Mouse (Mus musculus): ENCODE data around the gene Nr2c2ap. TPM values are rescaled to one million over a fixed set of nuclear protein-coding genes. Genes with fewer than 3 reads are reported as not detected.
A peak's percentile ranks its signal among the peaks of the same experiment; 100 is the strongest.

Nr2c2ap gene
- total and polyA plus RNA-seq, 2 experiments from 2014 or later: 5.4 to 42.1 TPM

- Histone ChIP-seq H3K4me2 (ENCODE audit: low read depth, low read length, poor library complexity, severe bottlenecking) (no peak overlapping the region), H3K27ac (ENCODE audit: low read depth, low read length) (no peak overlapping the region), H3K4me1 (ENCODE audit: insufficient read depth, low read length) (peaks cover 37% of the 10 kb centered on the region), H3K36me3 (ENCODE audit: insufficient read depth, low read length) (no peaks in the 10 kb centered on the region), H3K9me3 (ENCODE audit: low read length) (no peaks in the 10 kb centered on the region), H3K27me3 (ENCODE audit: insufficient read depth, low read length) (peaks cover 47% of the 10 kb centered on the region), H3K4me3 (ENCODE audit: low read depth, low read length) (no peak overlapping the region), H3K9ac (replicated peaks; ENCODE audit: low read length, poor library complexity, severe bottlenecking) (no peak overlapping the region)
- WGBS: 6% methylated on average over 7 of the region's 7 CpGs
- no peak for ATAC-seq (ENCODE audit: low FRiP score)
- DNase-seq (ENCODE audit: low spot score): no peak
- TF ChIP-seq CTCF (IDR thresholded peaks at IDR 0.05): no peak
These were observed 43.9 kb upstream of the Nr2c2ap start for GRCm38 (mm10) chr8:70087237-70087636.

GRCm38 (mm10) chr8:70087836-70088650 lies 43.1 kb upstream of the Nr2c2ap start:
- Histone ChIP-seq H3K36me3 (ENCODE audit: insufficient read depth, low read length) (no peaks in the 10 kb centered on the region), H3K9ac (replicated peaks; ENCODE audit: low read length, poor library complexity, severe bottlenecking) (peak overlapping the region; percentile 55), H3K9me3 (ENCODE audit: low read length) (no peaks in the 10 kb centered on the region), H3K4me1 (ENCODE audit: insufficient read depth, low read length) (peaks cover 36% of the 10 kb centered on the region), H3K4me3 (ENCODE audit: low read depth, low read length) (peak overlapping the region; percentile 36), H3K4me2 (ENCODE audit: low read depth, low read length, poor library complexity, severe bottlenecking) (peak overlapping the region; percentile 71), H3K27ac (ENCODE audit: low read depth, low read length) (no peak overlapping the region), H3K27me3 (ENCODE audit: insufficient read depth, low read length) (peaks cover 39% of the 10 kb centered on the region)
- DNase-seq (ENCODE audit: low spot score) (peak; percentile 64), ATAC-seq (ENCODE audit: low FRiP score) (peak; percentile 45; the same call in 1 of the 2 replicates)
- TF ChIP-seq CTCF (IDR thresholded peaks at IDR 0.05): peak; percentile 87
- 3% methylated on average over 56 of the region's 56 CpGs for WGBS

- Histone ChIP-seq H3K4me1 (ENCODE audit: insufficient read depth, low read length) (peaks cover 27% of the 10 kb centered on the region), H3K9ac (replicated peaks; ENCODE audit: low read length, poor library complexity, severe bottlenecking) (0 out of 2 replicates have a peak overlapping the region, but pooled peaks have one; percentile 4), H3K9me3 (ENCODE audit: low read length) (no peaks in the 10 kb centered on the region), H3K27ac (ENCODE audit: low read depth, low read length) (peak overlapping the region; percentile 59), H3K4me2 (ENCODE audit: low read depth, low read length, poor library complexity, severe bottlenecking) (0 out of 2 replicates have a peak overlapping the region, but pooled peaks have one; percentile 2), H3K36me3 (ENCODE audit: insufficient read depth, low read length) (peaks cover 8% of the 10 kb centered on the region; the same call in 1 of the 2 replicates), H3K27me3 (ENCODE audit: insufficient read depth, low read length) (peaks cover 27% of the 10 kb centered on the region), H3K4me3 (ENCODE audit: low read depth, low read length) (no peak overlapping the region)
- TF ChIP-seq CTCF (IDR thresholded peaks at IDR 0.05): no peak
- WGBS: 32% methylated on average over 9 of the region's 9 CpGs
- DNase-seq (ENCODE audit: low spot score) (peak; percentile 70), ATAC-seq (ENCODE audit: low FRiP score) (peak; percentile 29)
These were observed 41.7 kb upstream of the Nr2c2ap start for GRCm38 (mm10) chr8:70089296-70089960.

- TF ChIP-seq CTCF (IDR thresholded peaks at IDR 0.05): no peak
- Histone ChIP-seq H3K4me3 (ENCODE audit: low read depth, low read length) (no peak overlapping the region), H3K4me2 (ENCODE audit: low read depth, low read length, poor library complexity, severe bottlenecking) (no peak overlapping the region), H3K9ac (replicated peaks; ENCODE audit: low read length, poor library complexity, severe bottlenecking) (no peak overlapping the region), H3K4me1 (ENCODE audit: insufficient read depth, low read length) (peaks cover 25% of the 10 kb centered on the region), H3K9me3 (ENCODE audit: low read length) (no peaks in the 10 kb centered on the region), H3K27ac (ENCODE audit: low read depth, low read length) (no peak overlapping the region), H3K27me3 (ENCODE audit: insufficient read depth, low read length) (no peaks in the 10 kb centered on the region), H3K36me3 (ENCODE audit: insufficient read depth, low read length) (peaks cover 38% of the 10 kb centered on the region)
- ATAC-seq (ENCODE audit: low FRiP score): no peak
- WGBS: 74% methylated on average over 8 of the region's 8 CpGs
- DNase-seq (ENCODE audit: low spot score): no peak
These were observed 38.3 kb upstream of the Nr2c2ap start for GRCm38 (mm10) chr8:70092786-70093185.

GRCm38 (mm10) chr8:70099276-70099675 lies 31.9 kb upstream of the Nr2c2ap start:
- Histone ChIP-seq H3K27me3 (ENCODE audit: insufficient read depth, low read length) (no peaks in the 10 kb centered on the region), H3K4me1 (ENCODE audit: insufficient read depth, low read length) (no peaks in the 10 kb centered on the region), H3K9me3 (ENCODE audit: low read length) (no peaks in the 10 kb centered on the region), H3K4me3 (ENCODE audit: low read depth, low read length) (no peak overlapping the region), H3K9ac (replicated peaks; ENCODE audit: low read length, poor library complexity, severe bottlenecking) (no peak overlapping the region), H3K4me2 (ENCODE audit: low read depth, low read length, poor library complexity, severe bottlenecking) (no peak overlapping the region), H3K27ac (ENCODE audit: low read depth, low read length) (no peak overlapping the region), H3K36me3 (ENCODE audit: insufficient read depth, low read length) (peaks cover 74% of the 10 kb centered on the region)
- DNase-seq (ENCODE audit: low spot score): no peak
- 79% methylated on average over 8 of the region's 8 CpGs for WGBS
- no peak for TF ChIP-seq CTCF (IDR thresholded peaks at IDR 0.05)
- ATAC-seq (ENCODE audit: low FRiP score): no peak

- no peak for DNase-seq (ENCODE audit: low spot score)
- Histone ChIP-seq H3K9ac (replicated peaks; ENCODE audit: low read length, poor library complexity, severe bottlenecking) (no peak overlapping the region), H3K27ac (ENCODE audit: low read depth, low read length) (no peak overlapping the region), H3K4me2 (ENCODE audit: low read depth, low read length, poor library complexity, severe bottlenecking) (no peak overlapping the region), H3K4me1 (ENCODE audit: insufficient read depth, low read length) (no peaks in the 10 kb centered on the region), H3K36me3 (ENCODE audit: insufficient read depth, low read length) (peaks cover 71% of the 10 kb centered on the region), H3K9me3 (ENCODE audit: low read length) (no peaks in the 10 kb centered on the region), H3K4me3 (ENCODE audit: low read depth, low read length) (no peak overlapping the region), H3K27me3 (ENCODE audit: insufficient read depth, low read length) (no peaks in the 10 kb centered on the region)
- 89% methylated on average over 8 of the region's 8 CpGs for WGBS
- no peak for ATAC-seq (ENCODE audit: low FRiP score)
- TF ChIP-seq CTCF (IDR thresholded peaks at IDR 0.05): no peak
These were observed 30.9 kb upstream of the Nr2c2ap start for GRCm38 (mm10) chr8:70100241-70100640.
